Mouse (Mus musculus): Measurements from ENCODE around the gene Dpp7.

- TF ChIP-seq POLR2A (IDR thresholded peaks at IDR 0.05; ENCODE audit: insufficient read depth, low read depth, low read length), result no peak
- TF ChIP-seq CTCF (IDR thresholded peaks at IDR 0.05; ENCODE audit: insufficient read depth, low read depth, low read length), result no peak
Observed at GRCm38 (mm10) chr2:25356208-25357079, at the start of gene Dpp7.
